Mouse (Mus musculus): ENCODE measurements around the gene 9230104L09Rik. TPM values are rescaled to one million over a fixed set of nuclear protein-coding genes. Genes with fewer than 3 reads are reported as not detected.

The 9230104L09Rik gene
- polyA plus RNA-seq, 1 experiment from 2014 or later: not detected

- 81% methylated on average over 1 of the region's 1 CpGs for WGBS
- Histone ChIP-seq H3K4me3 (ENCODE audit: low read depth, low read length) (no peak within 1 kb of the TSS), H3K4me2 (replicated peaks; ENCODE audit: low read depth) (no peak within 1 kb of the TSS), H3K27me3 (replicated peaks; ENCODE audit: control insufficient read depth, insufficient read depth, low read length) (no peaks in the 10 kb centered on the region), H3K9ac (ENCODE audit: low read depth, low read length) (no peak within 1 kb of the TSS), H3K27ac (ENCODE audit: low read depth, low read length) (no peak within 1 kb of the TSS), H3K4me1 (replicated peaks; ENCODE audit: control insufficient read depth, insufficient read depth, low read length) (no peaks in the 10 kb centered on the region), H3K36me3 (ENCODE audit: control insufficient read depth, insufficient read depth) (no peaks in the 10 kb centered on the region), H3K9me3 (ENCODE audit: control insufficient read depth) (no peaks in the 10 kb centered on the region)
- no peak for ATAC-seq
- no peak for TF ChIP-seq CTCF (IDR thresholded peaks at IDR 0.05; ENCODE audit: low read depth)
Observed at GRCm38 (mm10) chr2:148798485-148798884, 66.4 kb downstream of the 9230104L09Rik start, which contains the start of gene Cst8. Gene Cst8, plus strand, starts transcription at chr2:148798785.

Other genes starting within 250 kb of the 9230104L09Rik start
- 35.6 and 35.9 TPM in 2 replicates for gene Nxt1, start 192.4 kb downstream of the 9230104L09Rik start, polyA plus RNA-seq (2015; fragmentation: Nextera tagmentation; extraction: Ambion mirVana)
- gene Gzf1, start 184.0 kb downstream of the 9230104L09Rik start, polyA plus RNA-seq (2015; fragmentation: Nextera tagmentation; extraction: Ambion mirVana): 14.9 and 16.6 TPM in 2 replicates
- 2.2 and 2.4 TPM in 2 replicates for gene Napb, start 132.6 kb downstream of the 9230104L09Rik start, polyA plus RNA-seq (2015; fragmentation: Nextera tagmentation; extraction: Ambion mirVana)
- gene Cstl1, start 114.7 kb downstream of the 9230104L09Rik start, polyA plus RNA-seq (2015; fragmentation: Nextera tagmentation; extraction: Ambion mirVana): not detected in 2 replicates
- gene Cst11, start 93.5 kb downstream of the 9230104L09Rik start, polyA plus RNA-seq (2015; fragmentation: Nextera tagmentation; extraction: Ambion mirVana): not detected in 2 replicates
- not detected in 2 replicates for gene 8030411F24Rik, start 83.0 kb downstream of the 9230104L09Rik start, polyA plus RNA-seq (2015; fragmentation: Nextera tagmentation; extraction: Ambion mirVana)
- gene Cst12, start 75.7 kb downstream of the 9230104L09Rik start, polyA plus RNA-seq (2015; fragmentation: Nextera tagmentation; extraction: Ambion mirVana): not detected in 2 replicates
- gene Cst8, start 66.3 kb downstream of the 9230104L09Rik start, polyA plus RNA-seq (2015; fragmentation: Nextera tagmentation; extraction: Ambion mirVana): not detected in 2 replicates
- not detected in 2 replicates for gene Cst13, start 45.0 kb downstream of the 9230104L09Rik start, polyA plus RNA-seq (2015; fragmentation: Nextera tagmentation; extraction: Ambion mirVana)
- gene Cst9, start 29.9 kb downstream of the 9230104L09Rik start, polyA plus RNA-seq (2015; fragmentation: Nextera tagmentation; extraction: Ambion mirVana): not detected in 2 replicates
- gene Cst3, start 10.7 kb upstream of the 9230104L09Rik start, polyA plus RNA-seq (2015; fragmentation: Nextera tagmentation; extraction: Ambion mirVana): 305 and 313 TPM in 2 replicates
- gene Gm1330, start 138.2 kb upstream of the 9230104L09Rik start, polyA plus RNA-seq (2015; fragmentation: Nextera tagmentation; extraction: Ambion mirVana): not detected in 2 replicates
- gene Gm10750, start 152.2 kb upstream of the 9230104L09Rik start, polyA plus RNA-seq (2015; fragmentation: Nextera tagmentation; extraction: Ambion mirVana): not detected in 2 replicates